Mouse (Mus musculus) ES-E14 (cell line): ENCODE measurements at regions not wholly inside any gene's neighbourhood (a gene's known extent, or its start where the extent isn't known, plus 50 kb on each side); places are given as distances from the start of the nearest gene placed in this dataset.

ENCODE experiments used
- DNase-seq: peaks from one replicate; pipeline ENCODE4 v3.0.0-alpha.2; 2013; ENCODE audit warnings: low read depth, low spot score
- H3K27ac ChIP-seq: 2 replicates; pipeline ENCODE4 v1.5.1; 2012; ENCODE audit warnings: low read depth, mild to moderate bottlenecking, low read length, moderate library complexity, mixed read lengths; ENCODE audit not compliant: poor library complexity, insufficient read depth, severe bottlenecking
- H3K36me3 ChIP-seq: 2 replicates; pipeline ENCODE4 v1.6.1; 2012; ENCODE audit warnings: mild to moderate bottlenecking, low read length, moderate library complexity, mixed read lengths; ENCODE audit not compliant: control insufficient read depth, poor library complexity, insufficient read depth, severe bottlenecking
- H3K4me1 ChIP-seq, 2 experiments: fragments of 150-350 bp in 1 of 2; sonication (generic) in 1 of 2; 2 replicates each; pipeline ENCODE4 v1.6.1; 2012; ENCODE audit warnings: low read length in 2 of 2, mild to moderate bottlenecking in 1 of 2, mixed read lengths in 1 of 2; ENCODE audit not compliant: control insufficient read depth in 2 of 2, insufficient read depth in 2 of 2, poor library complexity in 1 of 2
- H3K4me3 ChIP-seq, 2 experiments: fragments of 150-350 bp in 1 of 2; sonication (generic) in 1 of 2; 2 replicates each; pipeline ENCODE4 v1.5.1; 2012; ENCODE audit warnings: low read length in 2 of 2, low read depth in 1 of 2, mild to moderate bottlenecking in 1 of 2, mixed read lengths in 1 of 2; ENCODE audit not compliant: insufficient read depth in 1 of 2, poor library complexity in 1 of 2, severe bottlenecking in 1 of 2
- H3K9ac ChIP-seq: 2 replicates; pipeline ENCODE4 v1.6.1; 2012; ENCODE audit warnings: low read depth, mild to moderate bottlenecking, low read length, mixed read lengths; ENCODE audit not compliant: poor library complexity, insufficient read depth, severe bottlenecking
- H3K9me3 ChIP-seq: fragments of 150-350 bp; sonication (generic); 2 replicates; pipeline ENCODE4 v1.6.1; 2012; ENCODE audit warnings: low read depth, mild to moderate bottlenecking, low read length; ENCODE audit not compliant: control insufficient read depth, insufficient read depth
- CHD2 ChIP-seq: IDR thresholded peaks from 2 replicates; pipeline ENCODE4 v1.6.1; 2014; ENCODE audit warnings: mild to moderate bottlenecking, low read depth, low read length, inconsistent platforms
- HCFC1 ChIP-seq: IDR thresholded peaks from 2 replicates; pipeline ENCODE4 v1.6.1; 2012; ENCODE audit warnings: low read length, inconsistent platforms, borderline replicate concordance; ENCODE audit not compliant: insufficient read depth
- MAFK ChIP-seq: IDR thresholded peaks from 2 replicates; pipeline ENCODE4 v1.6.1; 2014; ENCODE audit warnings: mild to moderate bottlenecking, low read depth, low read length, inconsistent platforms; ENCODE audit not compliant: insufficient read depth
- ZC3H11A ChIP-seq: IDR thresholded peaks from 2 replicates; pipeline ENCODE4 v1.6.1; 2012; ENCODE audit warnings: low read depth, mild to moderate bottlenecking, inconsistent platforms, low read length, borderline replicate concordance
- ZNF384 ChIP-seq: IDR thresholded peaks from 2 replicates; pipeline ENCODE4 v1.6.1; 2012; ENCODE audit warnings: low read depth, low read length, inconsistent platforms
- in situ Hi-C, 2 experiments: fragments of 600-800 bp; cut with MboI; formaldehyde crosslinking; loops; one replicate each; pipeline ENCODE4 v1.15.1; 2025; ENCODE audit warnings: low sequenced_read_pairs in 2 of 2, inconsistent platforms in 1 of 2; ENCODE audit not compliant: unreplicated experiment in 2 of 2

DNA sequence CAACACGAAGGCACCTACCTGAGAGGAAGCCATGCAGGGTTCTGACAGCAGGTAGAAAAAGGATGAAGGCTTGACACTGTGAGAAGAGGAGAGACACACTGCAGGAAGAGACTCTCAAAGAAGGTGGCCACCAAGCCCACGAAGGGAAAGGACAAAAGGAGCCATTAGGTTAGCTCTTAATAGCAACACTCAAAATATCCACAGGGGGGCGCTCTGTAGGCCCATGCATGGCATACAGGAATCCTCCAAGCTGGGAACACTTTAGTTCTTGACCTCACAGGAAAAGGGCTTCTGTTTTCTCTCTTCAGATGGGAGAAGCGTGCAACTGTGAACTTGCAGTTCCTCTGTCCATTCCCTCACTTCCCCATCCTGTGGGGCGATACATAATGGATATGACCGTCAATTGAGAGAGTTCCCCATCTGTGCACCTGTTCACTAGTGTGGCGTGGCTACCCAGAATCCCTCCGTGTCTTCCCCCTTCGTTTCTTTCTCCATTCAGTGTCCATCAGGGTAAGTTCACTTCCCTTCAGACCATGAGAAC is 162.9 kb downstream of the Gm826 start:
- Histone ChIP-seq H3K9ac (no peak overlapping the region), H3K4me1 (no peaks in the 10 kb centered on the region), H3K4me3 (no peak overlapping the region), H3K36me3 (no peaks in the 10 kb centered on the region), H3K27ac (no peak overlapping the region), H3K9me3 (no peaks in the 10 kb centered on the region)
- DNase-seq, result no peak
- in situ Hi-C loops, result no loop called here
- no peak for TF ChIP-seq ZC3H11A
- TF ChIP-seq MAFK, result no peak
- TF ChIP-seq ZNF384, result no peak
- no peak for TF ChIP-seq HCFC1
- TF ChIP-seq CHD2, result no peak

DNA sequence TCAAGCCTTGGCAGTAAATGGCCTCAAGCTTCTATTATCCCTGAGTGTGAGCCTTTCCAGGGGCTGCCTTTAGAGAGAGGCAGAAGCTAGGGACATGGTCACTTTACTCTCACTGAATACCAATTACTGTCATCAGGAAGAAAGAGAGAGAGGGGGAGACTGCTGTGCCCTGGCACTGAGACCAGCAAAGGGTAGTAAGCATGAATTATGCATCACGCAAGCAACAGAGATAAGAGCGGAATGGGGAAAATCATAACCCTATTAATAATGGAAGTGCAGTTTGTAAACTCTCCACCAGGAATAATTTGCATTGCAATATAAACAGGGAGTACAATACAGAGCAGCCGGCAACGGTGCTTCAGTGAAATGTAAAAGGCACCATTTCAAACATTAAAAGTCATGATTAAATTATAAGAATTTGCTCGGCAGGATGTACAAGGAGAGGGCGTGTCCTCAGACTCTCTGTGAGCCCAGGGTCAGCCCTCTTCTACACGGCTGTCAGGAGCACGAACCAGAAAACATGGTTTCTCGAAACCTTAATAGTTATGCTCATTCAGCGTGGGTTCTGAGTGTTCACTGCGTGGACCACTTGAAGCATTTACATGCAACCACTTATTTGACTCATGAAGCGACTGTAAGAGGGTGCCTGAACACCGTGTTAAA is 175.2 kb downstream of the Gm826 start:
- no peak for TF ChIP-seq ZNF384
- TF ChIP-seq CHD2, result no peak
- TF ChIP-seq HCFC1, result no peak
- no peak for TF ChIP-seq MAFK
- no peak for TF ChIP-seq ZC3H11A

DNA sequence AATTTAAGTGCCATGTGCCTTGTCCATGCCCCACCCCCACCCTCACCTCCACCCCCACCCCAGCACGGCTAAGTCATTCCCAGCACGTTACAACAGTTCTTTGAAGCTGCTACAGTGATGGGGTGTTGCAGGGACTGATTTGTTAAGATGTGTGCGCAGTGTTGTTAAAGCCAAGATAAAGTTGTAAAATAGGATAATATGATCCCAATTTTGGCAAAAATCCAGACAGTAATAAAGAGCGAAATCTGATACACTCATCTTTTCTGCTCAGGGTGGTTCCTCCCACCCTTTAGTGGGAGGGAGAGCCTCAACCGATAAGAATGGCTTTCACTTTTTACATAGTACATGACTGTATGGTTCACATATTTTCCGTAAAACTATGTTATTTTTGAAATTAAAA is 180.2 kb downstream of the Gm826 start:
- no peak for TF ChIP-seq HCFC1
- TF ChIP-seq MAFK, result no peak
- TF ChIP-seq CHD2, result no peak
- TF ChIP-seq ZNF384, result no peak
- TF ChIP-seq ZC3H11A, result no peak
- in situ Hi-C loops, result no loop called here
- no peaks in the 10 kb centered on the region for H3K4me1 ChIP-seq
- H3K27ac ChIP-seq, result no peak overlapping the region
- H3K4me3 ChIP-seq, result no peak overlapping the region
- H3K36me3 ChIP-seq, result no peaks in the 10 kb centered on the region
- H3K9ac ChIP-seq, result no peak overlapping the region
- no peaks in the 10 kb centered on the region for H3K9me3 ChIP-seq
- DNase-seq, result no peak

More for the DNA sequence above, 175.2 kb downstream of the Gm826 start:
- no peaks in the 10 kb centered on the region for H3K4me1 ChIP-seq
- no peak overlapping the region for H3K9ac ChIP-seq
- H3K9me3 ChIP-seq, result no peaks in the 10 kb centered on the region
- no peak for DNase-seq
- no peak overlapping the region for H3K4me3 ChIP-seq
- H3K36me3 ChIP-seq, result no peaks in the 10 kb centered on the region
- in situ Hi-C loops, result no loop called here
- no peak overlapping the region for H3K27ac ChIP-seq

DNA sequence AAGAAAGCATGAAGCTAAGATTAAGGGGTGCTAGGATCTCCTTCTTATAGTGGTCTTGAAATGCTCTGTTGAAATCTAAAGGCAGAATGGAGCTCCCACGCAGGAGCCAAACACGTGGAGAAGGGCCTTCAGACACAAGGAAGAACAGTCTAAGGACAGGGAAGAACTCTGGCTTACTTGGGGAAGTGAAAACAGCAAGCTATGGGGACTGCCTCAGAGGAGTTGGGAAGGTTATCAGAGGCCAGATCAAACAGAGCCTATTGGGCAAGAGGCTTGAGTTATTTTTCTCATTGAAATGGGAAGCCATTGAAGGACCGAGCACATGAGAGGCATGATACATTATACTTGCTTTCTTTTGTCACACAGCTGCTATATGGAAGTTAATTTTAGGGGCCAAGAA is 181.9 kb downstream of the Gm826 start:
- Histone ChIP-seq H3K9me3 (no peaks in the 10 kb centered on the region), H3K36me3 (no peaks in the 10 kb centered on the region), H3K4me1 (no peaks in the 10 kb centered on the region), H3K9ac (no peak overlapping the region), H3K27ac (no peak overlapping the region), H3K4me3 (no peak overlapping the region)
- no peak for TF ChIP-seq HCFC1
- no peak for TF ChIP-seq MAFK
- TF ChIP-seq CHD2, result no peak
- no peak for TF ChIP-seq ZNF384
- no peak for TF ChIP-seq ZC3H11A
- in situ Hi-C loops, result no loop called here
- no peak for DNase-seq

DNA sequence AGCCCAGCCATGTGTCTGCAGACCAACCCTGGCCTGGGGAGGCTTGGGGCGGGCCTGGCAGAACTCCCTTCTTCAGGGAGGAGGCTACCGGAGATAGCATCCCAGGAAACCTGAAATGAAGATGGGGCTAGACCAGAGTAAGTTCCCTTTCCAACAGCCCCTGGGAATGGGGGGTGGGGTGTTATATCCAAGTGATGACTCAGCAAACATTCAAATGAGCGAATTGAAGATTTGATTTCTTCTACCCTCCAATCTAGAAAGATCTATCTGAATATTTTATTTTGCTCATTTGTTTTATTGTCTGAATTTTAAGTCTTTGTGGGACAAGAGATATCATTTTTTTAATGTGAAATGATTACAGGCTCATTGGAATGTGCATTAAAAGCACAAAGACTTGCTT is 185.0 kb downstream of the Gm826 start:
- Histone ChIP-seq H3K27ac (no peak overlapping the region), H3K9me3 (no peaks in the 10 kb centered on the region), H3K4me1 (no peaks in the 10 kb centered on the region), H3K4me3 (0 out of 4 replicates have a peak overlapping the region, but pooled peaks of 1 of the 2 experiments have one; percentile 21), H3K36me3 (no peaks in the 10 kb centered on the region), H3K9ac (no peak overlapping the region)
- in situ Hi-C loops, result no loop called here
- no peak for DNase-seq
- TF ChIP-seq MAFK, result peak; percentile 92
- no peak for TF ChIP-seq ZNF384
